ENCODE assay signal across 13 mouse cellular contexts in the genomic region with DNA sequence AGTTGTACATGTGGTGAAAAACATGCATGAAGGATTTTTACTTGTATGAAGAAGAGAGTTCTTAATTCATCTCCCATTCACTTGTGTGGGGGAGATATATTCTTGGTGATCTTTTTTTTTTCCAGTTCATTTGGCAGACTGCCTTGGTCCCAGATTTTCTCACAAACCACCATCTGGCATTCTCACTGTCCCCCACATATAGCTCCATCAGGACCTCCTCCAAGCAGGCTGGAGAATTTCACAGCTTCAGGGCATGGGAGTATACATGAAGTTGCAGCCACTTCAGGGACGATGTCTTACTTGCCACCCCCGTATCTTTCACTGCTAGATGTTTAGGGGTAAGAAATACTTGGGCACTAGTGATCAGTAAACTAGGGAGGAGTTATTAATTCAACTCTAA.
DNase-seq lines count a peak whose midpoint lies in the region; TF ChIP-seq lines count a peak whose summit lies in the region.
"Had no signal": no experiment of that assay in that cellular context is flagged by ENCODE, and none has a peak within 500 bp of the region (broad histone marks: within the 10 kb centered on the region; RNA-seq: fewer than 3 reads in every experiment).

No protein-coding gene starts in this region.

- peak; percentile 17 for DNase-seq in layer of hippocampus, adult 11-12 months (ENCODE audit: low spot score)
- no peak for DNase-seq in layer of hippocampus, postnatal 25 days (ENCODE audit: extremely low spot score in 1 of 2, low spot score in 1 of 2)
- DNase-seq in cerebellum, adult 8-10 months = peak; percentile 59
- peak; percentile 11 to 18 for DNase-seq in layer of hippocampus, adult 2 months (ENCODE audit: low spot score in 2 of 2)
- DNase-seq in right cerebral cortex, postnatal 10 days (ENCODE audit: low spot score in 2 of 2) = peak; percentile 34 to 44
- no peak for DNase-seq in heart, adult 8-10 months (ENCODE audit: low spot score)
- no peak for DNase-seq in gastrocnemius, adult 18-20 months (ENCODE audit: low spot score)
- no peak for DNase-seq in gastrocnemius, adult 2 months
- DNase-seq: heart, adult 2 months; kidney, adult 8-10 months; thymus, adult 18-20 months had no signal

- H3K4me3 ChIP-seq in layer of hippocampus, adult 2 months = no peak overlapping the region
- no peak overlapping the region for H3K4me3 ChIP-seq in gastrocnemius, adult 2 months
- H3K4me3 ChIP-seq: heart, adult 2 months; lung, embryonic 15.5 days; midbrain, embryonic 10.5 days had no signal

- no peak overlapping the region for H3K27ac ChIP-seq in layer of hippocampus, adult 2 months
- no peak overlapping the region for H3K27ac ChIP-seq in gastrocnemius, adult 2 months
- H3K27ac ChIP-seq: heart, adult 2 months; lung, embryonic 15.5 days; midbrain, embryonic 10.5 days had no signal

- no peak for TF ChIP-seq CTCF in layer of hippocampus, adult 2 months (conservative IDR thresholded peaks at IDR 0.05)
- TF ChIP-seq CTCF in gastrocnemius, adult 2 months (IDR thresholded peaks at IDR 0.05) = no peak

- intact Hi-C loops in gastrocnemius, adult 2 months (cut with DNase I) = no loop called here

Comparison
In these comparisons a context has a peak if more than half of its experiments do, and no peak if none do; other contexts are left out.
1. DNase-seq: peak in layer of hippocampus, adult 11-12 months (single experiment), cerebellum, adult 8-10 months (single experiment), layer of hippocampus, adult 2 months (2 of 2) and right cerebral cortex, postnatal 10 days (2 of 2); none in layer of hippocampus, postnatal 25 days (0 of 2), heart, adult 8-10 months (single experiment), gastrocnemius, adult 18-20 months (single experiment) and gastrocnemius, adult 2 months (single experiment).